Mouse (Mus musculus): ENCODE results near the gene Tox2. TPM values are rescaled to one million over a fixed set of nuclear protein-coding genes. Genes with fewer than 3 reads are reported as not detected.

The Tox2 gene
- polyA plus RNA-seq, 1 experiment from 2014 or later = 22.7 TPM

DNA sequence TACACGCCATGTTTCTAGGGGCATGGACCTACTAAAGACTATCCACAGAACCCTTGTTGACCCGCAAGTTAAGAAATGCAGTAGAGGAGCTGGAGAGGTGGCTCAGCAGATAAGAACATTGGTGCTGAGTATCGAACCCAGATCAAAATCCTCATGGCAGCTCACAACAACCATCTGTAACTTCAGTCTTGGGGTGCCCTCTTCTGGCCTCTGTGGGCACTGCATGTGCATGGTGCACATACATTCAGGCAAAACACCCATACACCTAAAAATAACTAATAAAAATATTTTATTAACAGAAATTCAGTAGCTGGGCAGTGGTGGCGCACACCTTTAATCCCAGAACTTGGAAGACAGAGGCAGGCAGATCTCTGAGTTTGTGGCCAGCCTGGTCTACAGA is 140.7 kb downstream of the Tox2 start:
- H3K9me3 ChIP-seq = no peaks in the 10 kb centered on the region
- no peaks in the 10 kb centered on the region for H3K36me3 ChIP-seq
- H3K4me2 ChIP-seq = no peak overlapping the region
- H3K27ac ChIP-seq (replicated peaks) = no peak overlapping the region
- H3K27me3 ChIP-seq = peaks cover 32% of the 10 kb centered on the region
- no peak for ATAC-seq (ENCODE audit: low read depth)
- no peak overlapping the region for H3K4me3 ChIP-seq
- no peak overlapping the region for H3K9ac ChIP-seq
- peaks cover 10% of the 10 kb centered on the region for H3K4me1 ChIP-seq (replicated peaks)
- WGBS = 87% methylated on average over 4 of the region's 4 CpGs

DNA sequence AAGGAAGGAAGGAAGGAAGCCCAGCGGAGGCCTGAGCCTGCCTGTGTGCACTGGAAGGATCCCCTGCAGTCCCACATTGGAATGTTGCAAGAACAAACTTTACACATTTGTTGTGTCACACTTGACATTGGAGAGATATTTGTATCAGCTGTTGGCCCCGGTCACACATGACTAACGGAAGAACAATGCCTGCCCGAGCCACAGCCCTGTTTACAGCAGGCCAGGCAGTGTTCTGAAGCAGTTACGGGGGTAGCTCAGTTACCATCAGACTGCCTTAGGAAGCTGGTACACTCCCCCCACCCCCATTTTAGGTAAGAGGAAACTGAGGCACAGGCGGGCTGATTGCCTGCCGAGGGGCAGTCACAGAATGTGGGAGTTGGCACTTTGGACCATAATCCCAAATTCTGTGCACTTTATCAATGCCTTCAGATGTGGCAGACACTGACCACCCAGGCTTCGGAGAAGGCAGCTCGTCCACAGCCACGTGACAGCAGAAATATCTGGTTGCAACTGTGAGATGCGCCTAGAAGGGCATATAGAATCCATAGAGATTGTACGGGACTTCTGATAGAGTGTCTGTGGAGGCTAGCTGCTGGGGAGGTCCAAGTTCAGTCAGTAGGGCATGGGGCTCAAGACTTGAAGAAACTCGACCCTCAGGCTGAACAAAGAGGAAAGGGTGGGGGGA is 142.2 kb downstream of the Tox2 start:
- Histone ChIP-seq H3K27ac (replicated peaks) (no peak overlapping the region), H3K9ac (no peak overlapping the region), H3K27me3 (peaks cover 18% of the 10 kb centered on the region), H3K36me3 (no peaks in the 10 kb centered on the region), H3K4me1 (replicated peaks) (no peaks in the 10 kb centered on the region), H3K4me2 (no peak overlapping the region), H3K4me3 (no peak overlapping the region), H3K9me3 (no peaks in the 10 kb centered on the region)
- 78% methylated on average over 13 of the region's 13 CpGs for WGBS
- ATAC-seq (ENCODE audit: low read depth) = no peak

DNA sequence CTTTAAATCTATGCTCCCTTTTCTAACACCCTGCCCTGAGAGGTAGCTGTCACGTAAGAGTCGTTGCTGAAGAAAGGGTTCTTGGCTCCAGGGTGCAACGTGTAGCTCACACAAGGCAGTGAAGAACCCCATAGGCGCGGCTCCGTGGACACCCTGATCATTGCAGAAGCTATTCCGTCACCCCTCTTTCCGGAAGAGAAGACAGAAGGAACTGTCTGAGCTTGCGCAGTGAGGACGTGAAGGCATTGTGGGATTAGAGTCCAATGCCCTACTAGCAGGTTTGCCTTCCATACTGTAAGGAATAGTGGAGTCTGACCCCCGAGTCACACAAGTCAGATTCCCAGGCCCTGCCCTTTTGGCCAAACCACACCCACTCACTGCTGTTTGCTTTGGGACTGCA is 143.6 kb downstream of the Tox2 start:
- H3K4me1 ChIP-seq (replicated peaks) = no peaks in the 10 kb centered on the region
- ATAC-seq (ENCODE audit: low read depth) = no peak
- 80% methylated on average over 11 of the region's 11 CpGs for WGBS

DNA sequence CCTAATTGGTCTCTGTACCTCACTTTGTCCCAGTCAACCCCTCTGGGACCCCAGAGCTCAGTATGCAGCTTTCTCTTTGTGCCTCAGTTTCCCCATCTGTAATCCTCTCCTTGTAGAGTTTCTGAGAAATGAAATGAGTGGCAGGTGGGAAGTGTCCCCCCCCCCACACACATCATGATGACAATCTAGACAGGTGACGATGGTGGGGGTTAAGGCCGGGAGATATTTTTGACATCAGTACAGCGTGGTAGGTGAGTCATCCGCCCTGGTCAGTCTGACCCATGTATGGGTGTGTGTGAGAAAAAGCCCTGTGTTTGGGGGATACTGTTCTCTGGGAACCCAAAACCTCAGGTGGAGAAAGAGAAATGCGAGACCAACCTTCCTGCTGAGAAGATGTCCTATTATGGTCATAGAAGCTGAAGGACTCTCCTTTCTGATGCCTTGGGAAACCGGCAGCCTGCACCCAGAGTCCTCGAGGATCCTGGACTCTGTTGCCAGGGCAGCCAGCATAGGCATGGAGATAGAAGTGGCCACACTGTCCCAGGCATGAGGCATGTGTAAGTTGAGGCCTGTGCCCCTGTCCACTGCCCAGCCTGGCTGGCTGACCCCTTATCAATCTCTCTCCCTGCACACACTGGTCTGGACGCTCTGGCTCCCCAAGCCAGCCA is 144.7 kb downstream of the Tox2 start:
- Histone ChIP-seq H3K36me3 (no peaks in the 10 kb centered on the region), H3K4me3 (no peak overlapping the region), H3K27ac (replicated peaks) (no peak overlapping the region), H3K9me3 (no peaks in the 10 kb centered on the region), H3K9ac (no peak overlapping the region), H3K4me1 (replicated peaks) (no peaks in the 10 kb centered on the region), H3K27me3 (0 out of 2 replicates have a peak, but pooled peaks cover 3% of the 10 kb centered on the region), H3K4me2 (no peak overlapping the region)
- no peak for ATAC-seq (ENCODE audit: low read depth)
- WGBS = 86% methylated on average over 8 of the region's 8 CpGs

More for the DNA sequence above, 143.6 kb downstream of the Tox2 start:
- H3K9me3 ChIP-seq = no peaks in the 10 kb centered on the region
- no peak overlapping the region for H3K9ac ChIP-seq
- no peaks in the 10 kb centered on the region for H3K36me3 ChIP-seq
- no peak overlapping the region for H3K4me3 ChIP-seq
- no peak overlapping the region for H3K27ac ChIP-seq (replicated peaks)
- H3K4me2 ChIP-seq = no peak overlapping the region
- peaks cover 4% of the 10 kb centered on the region; the same call in 1 of the 2 replicates for H3K27me3 ChIP-seq

DNA sequence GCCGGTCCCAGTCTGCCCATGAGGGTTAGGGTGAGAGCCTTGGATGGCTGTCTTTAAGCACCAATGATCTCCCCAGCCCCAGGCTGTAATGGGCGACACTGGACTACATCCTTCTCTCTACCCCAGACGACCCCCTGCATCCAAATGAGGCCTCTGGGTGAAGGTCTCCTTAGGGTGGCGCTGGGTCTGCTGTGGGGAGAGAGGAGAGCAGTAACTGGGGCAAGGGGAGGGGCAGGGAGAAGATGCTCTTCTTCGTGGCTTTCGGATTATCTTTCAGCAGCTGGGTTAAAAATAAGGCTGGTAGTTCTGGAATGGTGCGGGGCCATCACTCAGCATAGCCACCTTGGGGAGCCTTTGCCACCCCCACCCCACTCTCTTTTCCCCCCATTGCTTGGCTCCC is 145.8 kb downstream of the Tox2 start:
- no peak for ATAC-seq (ENCODE audit: low read depth)
- H3K4me3 ChIP-seq = no peak overlapping the region
- no peaks in the 10 kb centered on the region for H3K36me3 ChIP-seq
- H3K27me3 ChIP-seq = 0 out of 2 replicates have a peak, but pooled peaks cover 3% of the 10 kb centered on the region
- H3K4me2 ChIP-seq = no peak overlapping the region
- no peak overlapping the region for H3K27ac ChIP-seq (replicated peaks)
- no peaks in the 10 kb centered on the region for H3K4me1 ChIP-seq (replicated peaks)
- H3K9me3 ChIP-seq = no peaks in the 10 kb centered on the region
- WGBS = 81% methylated on average over 7 of the region's 7 CpGs
- H3K9ac ChIP-seq = no peak overlapping the region

DNA sequence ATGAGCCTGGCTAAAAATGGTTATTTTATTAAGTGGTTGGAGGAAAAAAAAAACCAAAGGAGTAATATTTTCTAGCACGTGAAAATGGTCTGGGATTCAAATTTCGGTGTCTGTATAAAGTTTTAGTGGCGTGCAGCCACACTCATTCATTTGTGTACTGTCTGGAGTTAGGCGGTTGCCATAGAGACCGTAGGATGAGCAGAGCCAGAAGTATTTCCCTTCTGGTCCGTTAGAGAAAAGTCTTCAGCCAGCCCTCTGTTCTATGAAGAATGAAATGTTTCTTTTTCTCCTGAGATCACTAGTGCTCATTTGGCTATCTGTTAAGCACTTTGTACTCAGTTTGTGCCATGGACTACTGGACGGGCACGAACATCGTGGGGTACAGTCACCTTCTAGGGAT is 146.5 kb downstream of the Tox2 start:
- Histone ChIP-seq H3K27ac (replicated peaks) (no peak overlapping the region), H3K9ac (no peak overlapping the region), H3K4me2 (no peak overlapping the region), H3K9me3 (no peaks in the 10 kb centered on the region), H3K4me3 (no peak overlapping the region), H3K27me3 (0 out of 2 replicates have a peak, but pooled peaks cover 3% of the 10 kb centered on the region), H3K36me3 (no peaks in the 10 kb centered on the region), H3K4me1 (replicated peaks) (no peaks in the 10 kb centered on the region)
- 59% methylated on average over 9 of the region's 9 CpGs for WGBS
- ATAC-seq (ENCODE audit: low read depth) = no peak

DNA sequence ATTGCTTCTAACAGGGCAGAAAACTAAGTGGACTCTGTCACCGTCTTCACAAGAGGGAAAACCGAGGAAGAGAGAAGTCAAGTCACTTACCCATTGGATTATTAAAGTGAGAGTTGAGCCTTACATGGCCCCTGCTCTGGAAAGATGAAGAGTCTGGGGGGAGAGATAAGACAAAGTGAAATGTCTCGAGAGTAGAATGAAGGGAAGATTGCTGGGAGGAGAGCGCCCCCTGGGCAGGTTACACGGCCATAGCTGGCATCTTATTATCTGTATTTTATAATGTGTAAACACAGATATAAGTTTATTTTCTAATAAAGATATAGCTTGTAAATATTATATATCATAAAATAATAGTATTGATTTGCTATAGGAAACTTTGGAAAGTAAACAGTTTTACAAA is 147.5 kb downstream of the Tox2 start:
- no peak overlapping the region for H3K4me2 ChIP-seq
- H3K9me3 ChIP-seq = no peaks in the 10 kb centered on the region
- H3K27ac ChIP-seq (replicated peaks) = no peak overlapping the region
- no peaks in the 10 kb centered on the region for H3K36me3 ChIP-seq
- no peaks in the 10 kb centered on the region for H3K4me1 ChIP-seq (replicated peaks)
- no peak for ATAC-seq (ENCODE audit: low read depth)
- H3K27me3 ChIP-seq = 0 out of 2 replicates have a peak, but pooled peaks cover 3% of the 10 kb centered on the region
- no peak overlapping the region for H3K4me3 ChIP-seq
- WGBS = 52% methylated on average over 5 of the region's 5 CpGs
- no peak overlapping the region for H3K9ac ChIP-seq

DNA sequence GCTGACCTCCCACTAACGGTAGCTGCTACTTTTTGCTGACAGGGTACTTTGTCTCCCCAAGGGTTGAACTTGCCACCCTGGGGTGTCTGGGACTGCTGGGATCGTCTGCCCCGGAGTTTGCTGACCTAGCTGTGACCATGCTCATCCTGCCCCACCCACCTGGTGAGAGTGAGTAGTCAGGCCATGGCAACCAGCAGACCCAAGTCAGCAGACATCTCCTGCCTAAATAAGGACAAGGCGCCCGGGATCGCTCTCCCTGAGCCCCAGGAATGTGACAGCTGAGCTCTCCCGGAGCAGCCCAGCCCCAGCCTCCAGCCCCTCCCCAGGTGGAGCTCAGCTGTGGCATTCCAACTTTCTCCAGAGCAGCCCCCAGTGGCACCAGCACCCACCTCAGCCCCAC is 150.8 kb downstream of the Tox2 start:
- Histone ChIP-seq H3K9ac (no peak overlapping the region), H3K4me1 (replicated peaks) (no peaks in the 10 kb centered on the region), H3K9me3 (no peaks in the 10 kb centered on the region), H3K27me3 (no peaks in the 10 kb centered on the region), H3K4me3 (no peak overlapping the region), H3K4me2 (no peak overlapping the region), H3K27ac (replicated peaks) (no peak overlapping the region), H3K36me3 (no peaks in the 10 kb centered on the region)
- 27% methylated on average over 7 of the region's 7 CpGs for WGBS
- ATAC-seq (ENCODE audit: low read depth) = no peak

DNA sequence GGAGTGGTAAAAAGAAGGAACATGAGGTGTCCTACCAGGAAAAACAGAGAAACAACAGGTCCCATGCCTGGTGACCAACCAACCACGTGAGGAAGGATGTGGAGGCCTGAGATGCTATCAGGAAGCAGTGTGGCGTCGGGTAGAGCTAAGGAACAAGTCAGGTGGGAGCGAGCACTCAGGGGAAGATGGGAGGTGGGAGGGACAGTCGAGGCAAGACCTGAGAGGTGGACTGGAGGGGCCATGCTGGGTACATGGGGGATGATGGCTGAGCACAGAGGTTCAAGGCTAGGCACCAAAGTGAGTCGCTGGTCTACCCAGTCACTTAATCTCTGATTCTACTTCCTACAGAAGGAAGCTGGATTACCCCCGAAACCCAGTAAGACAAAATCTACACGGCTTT is 152.7 kb downstream of the Tox2 start:
- no peaks in the 10 kb centered on the region for H3K4me1 ChIP-seq (replicated peaks)
- H3K4me3 ChIP-seq = no peak overlapping the region
- no peaks in the 10 kb centered on the region for H3K27me3 ChIP-seq
- H3K9me3 ChIP-seq = no peaks in the 10 kb centered on the region
- no peak overlapping the region for H3K9ac ChIP-seq
- WGBS = 87% methylated on average over 8 of the region's 8 CpGs
- H3K4me2 ChIP-seq = no peak overlapping the region
- H3K27ac ChIP-seq (replicated peaks) = no peak overlapping the region
- H3K36me3 ChIP-seq = no peaks in the 10 kb centered on the region
- ATAC-seq (ENCODE audit: low read depth) = no peak

DNA sequence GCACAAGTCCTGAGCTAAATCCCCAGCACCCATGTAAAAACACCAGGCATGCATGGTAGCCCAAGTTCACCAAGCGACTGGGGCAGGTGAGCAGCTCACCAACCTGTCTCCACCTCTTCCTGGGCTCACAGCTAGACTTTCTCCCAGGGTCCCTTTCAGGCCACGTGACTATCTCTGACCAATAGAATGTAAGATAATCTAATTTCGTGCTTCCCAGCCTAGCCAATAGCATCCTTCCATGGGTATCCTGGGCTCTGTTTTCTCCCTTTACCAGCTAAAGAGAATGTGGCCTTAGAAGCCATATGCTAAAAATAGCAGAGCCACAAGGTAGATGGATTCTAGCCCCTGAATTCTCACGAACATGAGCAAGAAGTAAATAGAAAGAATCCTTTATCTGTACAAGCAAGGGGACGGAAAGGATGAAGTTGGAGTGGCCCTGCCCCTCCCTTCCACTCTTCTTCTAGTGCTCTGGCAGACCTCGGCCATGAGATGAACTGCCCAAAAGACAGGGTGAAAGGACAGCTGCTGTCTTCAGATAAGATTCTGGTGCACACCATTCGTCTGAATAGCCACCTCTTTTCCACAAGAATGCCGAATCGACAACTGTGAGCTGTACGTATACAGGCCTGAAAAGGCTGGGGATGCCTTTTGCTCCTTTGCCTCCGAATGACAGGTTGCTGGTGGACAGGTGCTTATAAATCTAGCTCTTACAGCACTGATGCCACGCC is 153.4 kb downstream of the Tox2 start:
- ATAC-seq (ENCODE audit: low read depth) = no peak
- Histone ChIP-seq H3K36me3 (no peaks in the 10 kb centered on the region), H3K4me1 (replicated peaks) (no peaks in the 10 kb centered on the region), H3K4me2 (no peak overlapping the region), H3K27ac (replicated peaks) (no peak overlapping the region), H3K9ac (no peak overlapping the region), H3K27me3 (no peaks in the 10 kb centered on the region), H3K9me3 (no peaks in the 10 kb centered on the region), H3K4me3 (no peak overlapping the region)
- 87% methylated on average over 12 of the region's 12 CpGs for WGBS

DNA sequence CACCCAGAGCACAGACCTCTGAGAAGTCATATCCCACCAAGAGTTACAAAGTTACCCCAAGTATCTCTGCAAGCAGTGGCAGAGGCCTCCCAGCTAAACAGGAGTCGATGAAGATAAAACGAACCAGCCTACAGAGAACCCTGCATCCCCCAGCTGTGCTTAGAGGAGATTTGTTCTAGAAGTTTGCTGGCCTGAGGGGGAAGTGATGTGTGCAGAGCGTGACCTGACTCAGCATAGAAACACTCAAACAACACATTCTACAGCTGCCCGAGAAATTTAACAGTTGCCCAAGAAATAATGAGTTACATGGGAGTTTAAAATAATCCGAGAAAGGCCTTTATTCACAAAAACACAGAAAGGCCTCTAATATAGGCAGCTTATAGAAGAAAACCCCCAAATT is 155.7 kb downstream of the Tox2 start:
- Histone ChIP-seq H3K4me1 (replicated peaks) (no peaks in the 10 kb centered on the region), H3K27me3 (no peaks in the 10 kb centered on the region), H3K27ac (replicated peaks) (no peak overlapping the region), H3K4me3 (no peak overlapping the region), H3K9me3 (no peaks in the 10 kb centered on the region), H3K4me2 (no peak overlapping the region), H3K9ac (no peak overlapping the region), H3K36me3 (no peaks in the 10 kb centered on the region)
- 77% methylated on average over 5 of the region's 5 CpGs for WGBS
- ATAC-seq (ENCODE audit: low read depth) = no peak

DNA sequence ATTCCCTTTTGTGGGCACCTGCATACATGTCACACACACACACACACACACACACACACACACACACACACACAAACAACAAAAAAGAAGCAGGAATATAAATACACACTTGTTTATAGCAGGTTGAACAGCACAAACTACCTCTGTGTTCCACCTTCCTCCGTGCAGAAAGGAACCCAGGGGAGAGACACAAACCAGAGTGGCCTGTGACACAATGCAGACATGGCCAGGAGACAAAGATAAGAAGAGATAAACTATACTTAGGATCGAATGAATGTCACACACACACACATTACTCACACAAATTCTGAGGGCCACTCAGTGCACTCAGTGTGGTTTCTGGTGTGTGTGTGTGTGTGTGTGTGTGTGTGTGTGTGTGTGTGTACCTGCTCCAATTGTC is 156.3 kb downstream of the Tox2 start:
- no peak overlapping the region for H3K4me2 ChIP-seq
- H3K9ac ChIP-seq = no peak overlapping the region
- no peak overlapping the region for H3K4me3 ChIP-seq
- 77% methylated on average over 2 of the region's 2 CpGs for WGBS
- no peak overlapping the region for H3K27ac ChIP-seq (replicated peaks)
- ATAC-seq (ENCODE audit: low read depth) = no peak
- no peaks in the 10 kb centered on the region for H3K9me3 ChIP-seq
- no peaks in the 10 kb centered on the region for H3K36me3 ChIP-seq
- H3K27me3 ChIP-seq = no peaks in the 10 kb centered on the region
- H3K4me1 ChIP-seq (replicated peaks) = no peaks in the 10 kb centered on the region

Data from neural tube, embryonic 13.5 days (tissue).